Mouse (Mus musculus) midbrain, embryonic 11.5 days (tissue): ENCODE data around the gene Obox6. TPM values are rescaled to one million over a fixed set of nuclear protein-coding genes. Genes with fewer than 3 reads are reported as not detected.

ENCODE experiments used
- polyA plus RNA-seq: library from polyadenylated mRNA; unstranded; fragments of >200 nt; fragmentation: Nextera tagmentation; extraction: Ambion mirVana; gene quantifications from 2 replicates; pipeline ENCODE4 v1.2.1, GENCODE M21; 2014

Obox6 gene
- polyA plus RNA-seq, 1 experiment from 2014 or later = not detected

Other genes starting within 250 kb of the Obox6 start
- not detected in 2 replicates for gene Obox3, start 199.8 kb downstream of the Obox6 start, polyA plus RNA-seq
- not detected in 2 replicates for gene Obox5, start 89.5 kb downstream of the Obox6 start, polyA plus RNA-seq
- 0.20 and 0.51 TPM in 2 replicates for gene Crx, start 40.3 kb upstream of the Obox6 start, polyA plus RNA-seq
- gene Crxos, start 42.9 kb upstream of the Obox6 start, polyA plus RNA-seq = 0.08 and 0.36 TPM in 2 replicates
- 1,003 and 1,028 TPM in 2 replicates for gene Selenow, start 82.7 kb upstream of the Obox6 start, polyA plus RNA-seq
- 186 and 187 TPM in 2 replicates for gene Nop53, start 106.4 kb upstream of the Obox6 start, polyA plus RNA-seq
- 8.9 and 10.9 TPM in 2 replicates for gene Ehd2, start 127.9 kb upstream of the Obox6 start, polyA plus RNA-seq
- gene Bicra, start 208.2 kb upstream of the Obox6 start, polyA plus RNA-seq = 5.0 and 6.1 TPM in 2 replicates
- not detected in 2 replicates for gene Zfp541, start 222.1 kb upstream of the Obox6 start, polyA plus RNA-seq